Mouse (Mus musculus): ENCODE measurements around the gene Gtf2h5. TPM values are rescaled to one million over a fixed set of nuclear protein-coding genes. Genes with fewer than 3 reads are reported as not detected.

Gtf2h5 gene
- 10 to 100 TPM; 84.6 to 92.8 TPM for total RNA-seq (2021)

GRCm38 (mm10) chr17:6079287-6080122 lies at the start of gene Gtf2h5, which contains the start of gene Serac1:
Gene Gtf2h5 (plus strand): TSS chr17:6079786.
Gene Serac1 (minus strand): TSS chr17:6079741.
- intact Hi-C loops (cut with DNase I): no loop called here
- peak; percentile 98 to 99 for DNase-seq

GRCm38 (mm10) chr17:6035661-6036060 lies 43.9 kb upstream of the Gtf2h5 start:
- no peak for DNase-seq
- intact Hi-C loops (cut with DNase I): no loop called here

GRCm38 (mm10) chr17:6036458-6036857 lies 43.1 kb upstream of the Gtf2h5 start:
- intact Hi-C loops (cut with DNase I): no loop called here
- no peak for DNase-seq

- intact Hi-C loops (cut with DNase I): no loop called here
- no peak for DNase-seq
These were observed 42.7 kb upstream of the Gtf2h5 start for GRCm38 (mm10) chr17:6036872-6037271.

GRCm38 (mm10) chr17:6037507-6037906 lies 42.1 kb upstream of the Gtf2h5 start:
- intact Hi-C loops (cut with DNase I): no loop called here
- peak; percentile 45 to 58 for DNase-seq

GRCm38 (mm10) chr17:6052801-6053200 lies 26.8 kb upstream of the Gtf2h5 start:
- DNase-seq: no peak
- intact Hi-C loops (cut with DNase I): no loop called here

GRCm38 (mm10) chr17:6054934-6055355 lies 24.6 kb upstream of the Gtf2h5 start:
- intact Hi-C loops (cut with DNase I): no loop called here
- DNase-seq: peak; percentile 58 to 77

- peak; percentile 38 to 45 for DNase-seq
- intact Hi-C loops (cut with DNase I): no loop called here
These were observed 16.8 kb upstream of the Gtf2h5 start for GRCm38 (mm10) chr17:6062793-6063192.

- DNase-seq: no peak
- intact Hi-C loops (cut with DNase I): no loop called here
These were observed 16.1 kb upstream of the Gtf2h5 start for GRCm38 (mm10) chr17:6063532-6063931.

- intact Hi-C loops (cut with DNase I): no loop called here
- no peak for DNase-seq
These were observed 13.6 kb upstream of the Gtf2h5 start for GRCm38 (mm10) chr17:6066021-6066420.

GRCm38 (mm10) chr17:6067613-6068012 lies 12.0 kb upstream of the Gtf2h5 start:
- DNase-seq: no peak
- intact Hi-C loops (cut with DNase I): no loop called here

- DNase-seq: no peak
- intact Hi-C loops (cut with DNase I): no loop called here
These were observed 9.7 kb upstream of the Gtf2h5 start for GRCm38 (mm10) chr17:6069866-6070265.

- no peak for DNase-seq
- intact Hi-C loops (cut with DNase I): no loop called here
These were observed 6.2 kb upstream of the Gtf2h5 start for GRCm38 (mm10) chr17:6073405-6073804.

GRCm38 (mm10) chr17:6083323-6083890 lies 3.8 kb downstream of the Gtf2h5 start:
- DNase-seq: no peak

GRCm38 (mm10) chr17:6091604-6092003 lies 12.0 kb downstream of the Gtf2h5 start:
- intact Hi-C loops (cut with DNase I): no loop called here
- no peak for DNase-seq

More at GRCm38 (mm10) chr17:6083323-6083890, 3.8 kb downstream of the Gtf2h5 start:
- intact Hi-C loops (cut with DNase I): no loop called here

GRCm38 (mm10) chr17:6095579-6095978 lies 16.0 kb downstream of the Gtf2h5 start:
- intact Hi-C loops (cut with DNase I): no loop called here
- no peak for DNase-seq

GRCm38 (mm10) chr17:6097884-6098283 lies 18.3 kb downstream of the Gtf2h5 start:
- DNase-seq: peak; percentile 59 to 73
- intact Hi-C loops (cut with DNase I): loop anchor here (1.0 kb wide), 1 partner anchor 75 kb away; no protein-coding TSS in a partner anchor

GRCm38 (mm10) chr17:6102287-6102686 lies 22.7 kb downstream of the Gtf2h5 start:
- no peak for DNase-seq
- intact Hi-C loops (cut with DNase I): no loop called here

GRCm38 (mm10) chr17:6103566-6103965 lies 24.0 kb downstream of the Gtf2h5 start:
- no peak for DNase-seq
- intact Hi-C loops (cut with DNase I): no loop called here

GRCm38 (mm10) chr17:6106361-6107014 lies 26.9 kb downstream of the Gtf2h5 start, which contains the start of gene Tulp4:
Gene Tulp4 (plus strand): TSS chr17:6106437.
- intact Hi-C loops (cut with DNase I): loop anchor here (2.0 kb wide), 1 partner anchor 112 kb away; no protein-coding TSS in a partner anchor
- DNase-seq: peak; percentile 86 to 88

- intact Hi-C loops (cut with DNase I): loop anchor here (2.0 kb wide), 1 partner anchor 112 kb away; no protein-coding TSS in a partner anchor
These were observed 27.5 kb downstream of the Gtf2h5 start for GRCm38 (mm10) chr17:6107015-6107601.

More at GRCm38 (mm10) chr17:6107015-6107601, 27.5 kb downstream of the Gtf2h5 start:
- DNase-seq: peak; percentile 59 to 68

Data from heart, postnatal 10 days (tissue).